Mouse (Mus musculus) embryonic stem cell, embryonic (primary cell): ENCODE measurements around the gene Tk1.

Experiments
- CTCF ChIA-PET, 4 experiments: fragments of 300-600 bp in 2 of 4; fragments of 350-600 bp in 2 of 4; sonication (Branson Sonifier 250); formaldehyde crosslinking; loops; one replicate each; lab custom pipeline; 2022; ENCODE audit warnings: inconsistent platforms in 2 of 4; lab: Charles Lee
- POLR2A ChIA-PET, 4 experiments: fragments of 300-600 bp in 2 of 4; fragments of 350-600 bp in 2 of 4; sonication (Branson Sonifier 250); formaldehyde crosslinking; loops; one replicate each; lab custom pipeline; 2022; ENCODE audit warnings: antibody characterized with exemption in 4 of 4, inconsistent platforms in 1 of 4; lab: Charles Lee

Tk1 gene

DNA sequence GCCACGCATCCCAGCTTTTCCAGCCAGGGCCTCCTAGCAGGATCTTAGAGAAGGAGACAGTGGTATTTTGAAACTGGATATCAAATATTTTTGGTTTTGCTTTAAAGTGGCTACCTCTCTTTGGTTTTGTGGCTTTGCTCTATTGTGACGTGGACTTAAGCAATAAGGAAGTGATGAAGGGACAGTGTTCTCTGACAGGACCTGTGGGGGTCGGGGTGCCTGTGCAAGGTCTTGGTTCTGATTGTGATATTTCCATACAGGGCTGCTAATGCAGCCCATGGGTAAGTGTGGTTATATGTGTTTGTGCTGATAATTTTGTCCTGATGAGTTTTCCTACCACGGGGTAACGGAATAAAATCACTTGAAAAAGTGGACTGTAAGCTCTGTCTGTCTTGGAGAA lies 29.5 kb upstream of the Tk1 start:
- ChIA-PET POLR2A (interaction anchor here in 3 of 4 experiments (1.1 to 6.3 kb wide), 9 partner anchors 11 to 186 kb away, joined by 3 to 59 read pairs (median 4); no protein-coding TSS in a partner anchor), CTCF (interaction anchor here in 1 of 4 experiments (1.4 kb wide), 1 partner anchor 23 kb away, joined by 3 read pairs; no protein-coding TSS in a partner anchor)

DNA sequence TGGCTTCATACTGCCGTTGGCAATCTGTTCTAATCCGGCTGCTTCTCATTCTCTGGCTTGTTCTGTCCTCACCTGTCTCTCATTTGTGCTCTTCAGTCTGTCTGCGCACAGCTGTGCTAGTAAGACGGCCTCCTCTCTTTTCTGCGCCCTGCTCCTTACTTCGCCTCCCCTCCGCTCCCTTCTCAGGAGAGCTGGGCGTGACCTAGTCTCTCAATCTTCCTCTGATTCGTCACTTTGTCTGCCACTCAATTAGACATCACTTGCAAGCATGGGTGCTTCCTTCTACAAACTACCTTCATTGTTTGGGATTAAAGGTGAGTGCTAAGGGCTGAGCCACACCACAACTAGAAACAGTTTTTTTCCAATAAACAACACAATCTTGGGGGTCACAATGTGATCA lies 28.3 kb upstream of the Tk1 start:
- CTCF ChIA-PET = interaction anchor here in 1 of 4 experiments (0.6 to 0.9 kb wide), 2 partner anchors 22 to 391 kb away, joined by 3 to 4 read pairs; no protein-coding TSS in a partner anchor

DNA sequence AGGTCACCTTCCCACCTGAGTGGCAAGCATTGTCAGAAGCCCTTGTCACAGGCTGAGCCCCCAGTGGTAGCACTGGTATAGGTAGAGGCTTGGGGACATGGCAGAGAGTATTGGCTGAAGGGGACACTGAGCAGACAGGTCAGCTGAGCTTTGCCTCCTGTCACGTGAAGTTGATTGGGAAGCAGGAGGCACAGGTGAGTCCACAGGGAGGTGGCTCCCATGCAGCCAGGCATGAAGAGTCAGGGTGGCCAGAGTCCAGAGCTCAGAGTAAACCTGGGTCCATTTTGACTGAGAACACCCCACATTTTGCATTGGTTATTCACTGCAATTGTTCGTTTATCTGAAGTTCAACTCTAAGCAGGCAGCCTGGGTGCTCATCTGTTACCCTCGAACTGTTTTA lies 27.0 kb upstream of the Tk1 start:
- CTCF ChIA-PET = interaction anchor here in 1 of 4 experiments (0.7 kb wide), 1 partner anchor 14 kb away, joined by 3 read pairs; no protein-coding TSS in a partner anchor
- POLR2A ChIA-PET = interaction anchor here in 2 of 4 experiments (0.8 to 6.3 kb wide), 5 partner anchors 14 to 248 kb away, joined by 3 to 59 read pairs (median 3); partner anchors contain the start of gene Socs3 (in 1 of the 2)

More for the DNA sequence above, 28.3 kb upstream of the Tk1 start:
- POLR2A ChIA-PET = interaction anchor here in 2 of 4 experiments (0.8 to 6.3 kb wide), 10 partner anchors 9 to 246 kb away, joined by 3 to 59 read pairs (median 4); partner anchors contain the start of genes Gm20708 (in 1 of the 2), Socs3 (in 1 of the 2) and Syngr2 (in 1 of the 2)

DNA sequence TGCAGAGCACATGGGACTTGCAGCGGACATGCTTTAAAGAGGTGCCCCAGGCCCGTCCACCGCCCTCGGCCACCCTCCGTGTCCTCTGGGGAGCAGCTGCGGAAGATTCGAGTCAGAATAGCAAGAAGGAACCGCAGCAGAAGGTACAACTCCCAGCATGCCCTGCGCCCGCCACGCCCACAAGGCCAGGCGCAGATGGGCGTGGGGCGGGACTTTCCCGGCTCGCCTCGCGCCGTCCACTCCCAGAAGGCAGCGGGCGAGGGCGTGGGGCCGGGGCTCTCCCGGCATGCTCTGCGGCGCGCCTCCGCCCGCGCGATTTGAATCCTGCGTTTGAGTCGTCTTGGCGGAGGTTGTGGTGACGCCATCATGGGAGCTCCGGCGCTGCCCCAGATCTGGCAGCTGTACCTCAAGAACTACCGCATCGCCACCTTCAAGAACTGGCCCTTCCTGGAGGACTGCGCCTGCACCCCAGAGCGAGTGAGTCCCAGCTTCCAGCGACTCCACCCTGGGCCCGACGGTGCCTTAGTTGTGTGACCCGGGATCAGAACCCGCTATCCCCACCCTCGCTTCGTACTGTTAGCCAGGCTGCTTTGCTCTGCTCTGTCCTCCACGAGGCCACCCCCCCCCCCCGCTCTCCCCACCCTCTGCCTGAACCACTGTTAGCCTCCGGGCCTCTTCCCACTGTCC lies 23.2 kb upstream of the Tk1 start, which contains the start of gene Birc5:
Gene Birc5, plus strand, starts transcription at position 267 of the 687 bp plus-strand sequence.
- CTCF ChIA-PET = interaction anchor here (0.5 to 3.6 kb wide), 14 partner anchors 14 to 501 kb away, joined by 3 to 20 read pairs (median 4); partner anchors contain the start of genes Afmid (in 1 of the 4) and Tk1 (in 1 of the 4)
- POLR2A ChIA-PET = interaction anchor here (0.6 to 4.5 kb wide), 57 partner anchors 9 to 1682 kb away, joined by 3 to 46 read pairs (median 4); partner anchors contain the start of genes Tmem235 (in 3 of the 4), Afmid (in 2 of the 4), Socs3 (in 2 of the 4) and Tnrc6c (in 2 of the 4)

DNA sequence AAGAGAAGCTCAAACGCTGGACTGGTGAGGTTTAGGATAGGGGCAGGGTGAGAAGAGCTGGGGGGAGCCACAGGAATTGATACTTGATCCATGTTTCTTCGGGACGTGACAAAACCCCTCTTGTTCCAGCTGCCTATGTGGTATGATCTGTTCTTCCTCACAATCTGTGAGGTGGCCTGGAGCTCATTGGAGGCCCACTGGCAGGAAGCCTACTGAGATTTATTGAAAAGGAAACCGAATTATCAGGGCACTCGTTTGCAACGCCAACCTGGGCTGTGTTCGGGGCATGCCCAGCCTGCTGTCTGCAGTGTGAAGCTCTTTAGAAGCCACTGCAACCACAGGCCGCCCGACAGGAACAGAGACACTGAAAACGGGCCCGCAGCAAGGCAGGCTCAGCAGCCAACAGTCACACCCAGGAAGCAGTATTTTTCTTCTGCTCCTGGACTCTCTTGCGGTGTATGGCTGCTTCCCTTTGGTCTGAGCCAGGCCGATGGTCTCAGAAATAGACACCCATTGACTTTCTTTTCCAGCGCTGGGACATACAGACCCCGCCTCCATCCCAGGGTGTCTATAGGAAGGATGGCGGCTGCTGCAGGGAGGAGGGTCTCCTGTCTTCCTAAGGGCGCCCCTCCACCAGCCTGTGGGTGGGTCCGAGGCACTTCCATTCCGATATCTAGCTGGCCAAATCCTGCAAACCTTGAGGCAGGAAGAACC lies 22.5 kb upstream of the Tk1 start:
- CTCF ChIA-PET = interaction anchor here (0.6 to 3.6 kb wide), 16 partner anchors 13 to 536 kb away, joined by 3 to 20 read pairs (median 4); partner anchors contain the start of genes Afmid (in 1 of the 4), Tha1 (in 1 of the 4) and Tk1 (in 1 of the 4)
- POLR2A ChIA-PET = interaction anchor here (0.5 to 4.5 kb wide), 60 partner anchors 8 to 769 kb away, joined by 3 to 46 read pairs (median 4); partner anchors contain the start of genes Afmid (in 3 of the 4), Tmem235 (in 3 of the 4), Socs3 (in 2 of the 4) and Tk1 (in 2 of the 4)

DNA sequence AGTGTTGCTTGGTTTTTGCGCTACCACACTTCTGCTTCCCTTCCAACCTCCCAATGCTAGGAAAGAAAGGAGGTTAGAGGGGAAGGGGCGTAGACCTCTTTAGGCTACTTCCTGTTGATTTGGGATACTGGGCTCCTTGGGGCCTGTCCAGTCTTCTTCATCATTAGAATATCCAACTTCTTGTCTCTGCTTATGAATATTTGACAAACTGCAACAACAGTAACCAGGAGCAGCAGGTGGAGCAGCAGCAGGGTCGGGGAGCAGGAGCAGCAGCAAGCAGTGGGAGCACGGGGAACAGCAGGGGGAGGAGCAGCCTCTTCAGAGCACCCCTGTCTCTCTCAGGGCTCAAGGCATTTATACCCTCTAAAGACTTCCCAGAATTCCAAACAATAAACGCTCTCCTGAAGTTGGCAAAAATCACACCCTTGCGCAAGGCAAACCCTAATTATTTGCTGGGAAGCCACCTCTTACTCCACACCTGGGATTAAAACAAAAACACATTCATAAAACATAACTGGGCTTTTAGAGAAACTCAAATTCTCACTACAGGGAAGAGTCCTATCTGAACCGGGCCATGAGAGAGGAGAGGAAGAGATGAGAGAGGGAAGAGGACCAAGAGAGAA lies 21.8 kb upstream of the Tk1 start:
- POLR2A ChIA-PET = interaction anchor here (0.5 to 4.5 kb wide), 33 partner anchors 9 to 1934 kb away, joined by 3 to 46 read pairs (median 4); partner anchors contain the start of genes Afmid (in 2 of the 4), Tk1 (in 2 of the 4), Tmem235 (in 2 of the 4) and Socs3 (in 1 of the 4)
- CTCF ChIA-PET = interaction anchor here (0.6 to 3.6 kb wide), 13 partner anchors 12 to 535 kb away, joined by 3 to 18 read pairs (median 4); partner anchors contain the start of genes Afmid (in 1 of the 4), Tha1 (in 1 of the 4) and Tk1 (in 1 of the 4)

DNA sequence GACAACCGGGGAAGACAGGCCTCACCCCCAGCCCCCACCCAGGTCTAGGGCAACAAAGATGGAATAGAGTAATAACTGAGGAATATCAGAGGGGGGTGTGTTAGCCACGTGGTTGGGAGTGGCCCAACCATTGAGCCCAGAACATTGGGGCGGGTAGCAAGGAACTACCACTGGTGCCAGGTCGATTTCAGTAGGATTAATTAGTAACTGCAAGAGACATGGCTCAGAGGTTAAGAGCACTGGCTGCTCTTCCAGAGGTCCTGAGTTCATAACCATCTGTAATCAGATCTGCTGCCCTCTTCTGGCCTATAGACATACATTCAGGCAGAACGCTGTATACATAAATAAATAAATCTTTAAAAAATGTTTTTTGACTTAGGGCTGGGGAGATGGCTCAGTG lies 20.7 kb upstream of the Tk1 start:
- CTCF ChIA-PET = interaction anchor here in 1 of 4 experiments (1.9 kb wide), 1 partner anchor 14 kb away, joined by 6 read pairs; no protein-coding TSS in a partner anchor

DNA sequence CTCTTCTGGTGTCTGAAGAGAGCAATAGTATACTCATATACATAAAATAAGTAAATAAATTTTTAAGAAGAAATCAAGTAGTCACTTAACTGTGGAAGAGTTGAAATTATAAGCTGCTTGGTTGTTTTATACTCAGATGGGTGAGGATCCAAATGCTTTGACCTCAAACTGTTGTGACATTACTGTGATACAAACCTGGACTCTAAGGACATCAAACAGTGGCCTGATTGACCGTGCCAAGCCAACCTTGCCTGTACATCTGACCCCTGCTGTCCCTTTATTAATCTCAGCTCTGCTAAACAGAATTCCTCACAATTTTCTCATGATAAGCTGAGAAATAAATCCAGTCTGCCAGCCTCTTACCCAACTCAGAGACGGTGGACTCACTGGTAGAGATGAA lies 19.8 kb upstream of the Tk1 start:
- CTCF ChIA-PET = interaction anchor here in 2 of 4 experiments (0.8 to 1.2 kb wide), 2 partner anchors 13 to 25 kb away, joined by 3 read pairs; no protein-coding TSS in a partner anchor
- POLR2A ChIA-PET = interaction anchor here in 1 of 4 experiments (0.8 to 1.3 kb wide), 3 partner anchors 11 to 55 kb away, joined by 3 read pairs; no protein-coding TSS in a partner anchor

More for the DNA sequence above, 20.7 kb upstream of the Tk1 start:
- POLR2A ChIA-PET = no interaction called here

DNA sequence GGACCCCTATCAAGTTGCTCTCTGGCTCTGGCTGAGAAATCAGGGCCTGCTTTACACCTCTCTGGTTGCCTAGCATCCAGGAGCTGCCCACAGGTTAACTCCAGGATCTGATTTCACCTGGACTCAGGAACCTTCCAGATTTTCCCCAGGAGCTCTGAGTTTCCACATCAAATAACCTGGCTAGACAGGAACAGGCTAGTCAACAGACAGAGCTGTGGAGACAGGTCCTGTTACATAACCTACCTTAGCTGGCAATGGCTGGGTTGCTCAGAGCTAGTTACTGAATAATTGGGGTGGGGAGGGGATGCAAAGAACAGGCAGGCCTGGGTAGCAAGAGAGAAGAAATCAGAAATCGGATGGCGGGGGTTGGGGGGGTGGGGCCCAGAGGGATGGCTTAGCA lies 19.1 kb upstream of the Tk1 start:
- ChIA-PET CTCF (interaction anchor here in 2 of 4 experiments (0.6 to 1.2 kb wide), 3 partner anchors 13 to 130 kb away, joined by 3 to 5 read pairs (median 3); no protein-coding TSS in a partner anchor), POLR2A (interaction anchor here in 1 of 4 experiments (0.8 to 1.4 kb wide), 3 partner anchors 10 to 31 kb away, joined by 3 read pairs; partner anchors contain the start of genes Afmid and Tk1)

DNA sequence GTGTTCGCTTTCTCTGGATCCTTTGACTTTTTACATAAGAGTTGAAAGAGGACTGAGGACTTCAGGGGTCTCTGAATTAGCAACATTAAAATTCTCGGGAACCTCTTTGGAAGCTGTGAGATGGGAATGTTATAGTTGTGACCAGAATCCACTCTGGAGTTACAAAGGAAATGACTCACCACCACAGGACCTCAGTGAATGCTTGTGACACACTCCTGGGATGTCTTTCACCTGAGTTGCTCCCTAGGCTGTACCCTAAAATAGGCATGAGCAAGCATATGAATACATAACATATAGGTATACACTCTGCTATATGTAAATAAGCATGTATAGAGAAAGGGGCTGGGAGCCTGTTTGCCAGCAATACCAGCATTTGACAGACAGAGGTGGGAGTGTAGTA lies 17.5 kb upstream of the Tk1 start:
- POLR2A ChIA-PET = no interaction called here
- CTCF ChIA-PET = no interaction called here

DNA sequence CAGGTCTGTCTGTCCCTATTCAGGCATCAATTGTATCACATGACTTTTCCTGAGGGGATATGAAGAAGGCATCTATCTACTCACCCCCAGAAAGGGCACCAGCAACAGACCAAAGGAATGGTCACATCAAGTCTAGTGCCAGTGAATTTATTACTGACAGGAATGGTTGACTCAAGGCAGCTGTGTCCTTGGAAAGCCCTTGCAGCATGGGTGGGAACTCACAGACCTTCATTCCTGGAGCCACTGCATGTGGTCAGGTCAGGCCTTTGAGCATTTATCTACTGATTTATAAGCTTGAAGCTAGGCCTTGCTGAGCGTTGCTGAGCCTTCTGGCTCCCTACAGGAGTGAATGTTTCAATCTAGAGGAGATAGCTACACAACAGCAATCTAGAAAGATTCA lies 15.0 kb upstream of the Tk1 start:
- ChIA-PET CTCF (interaction anchor here in 2 of 4 experiments (0.6 to 1.2 kb wide), 3 partner anchors 9 to 1125 kb away, joined by 3 to 4 read pairs (median 3); no protein-coding TSS in a partner anchor), POLR2A (interaction anchor here in 2 of 4 experiments (1.0 to 4.5 kb wide), 4 partner anchors 8 to 79 kb away, joined by 3 to 19 read pairs (median 4); partner anchors contain the start of gene Birc5 (in 1 of the 2))

DNA sequence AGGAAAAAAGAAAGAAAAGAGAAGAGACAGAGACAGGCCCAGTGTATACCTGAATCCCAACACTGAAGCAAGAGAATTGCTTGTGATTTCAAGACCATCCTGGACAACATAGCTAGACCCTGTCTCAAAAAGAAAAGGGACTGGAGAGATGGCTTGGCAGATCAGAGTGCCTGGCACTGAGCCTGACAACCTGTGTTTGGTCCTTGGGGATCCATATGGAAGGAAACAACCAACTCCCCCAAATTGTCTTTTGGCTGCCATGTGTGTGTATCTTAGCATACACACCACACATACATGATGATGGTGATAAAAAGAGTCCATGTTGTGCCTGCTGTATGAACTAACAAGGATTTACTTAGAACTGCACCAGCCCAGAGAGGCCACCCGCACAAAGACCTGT lies 13.1 kb upstream of the Tk1 start:
- CTCF ChIA-PET = interaction anchor here in 1 of 4 experiments (1.7 kb wide), 1 partner anchor 48 kb away, joined by 5 read pairs; no protein-coding TSS in a partner anchor
- POLR2A ChIA-PET = interaction anchor here in 2 of 4 experiments (0.7 to 4.5 kb wide), 7 partner anchors 10 to 131 kb away, joined by 3 to 19 read pairs (median 3); partner anchors contain the start of genes Afmid (in 1 of the 2), Birc5 (in 1 of the 2) and Socs3 (in 1 of the 2)

DNA sequence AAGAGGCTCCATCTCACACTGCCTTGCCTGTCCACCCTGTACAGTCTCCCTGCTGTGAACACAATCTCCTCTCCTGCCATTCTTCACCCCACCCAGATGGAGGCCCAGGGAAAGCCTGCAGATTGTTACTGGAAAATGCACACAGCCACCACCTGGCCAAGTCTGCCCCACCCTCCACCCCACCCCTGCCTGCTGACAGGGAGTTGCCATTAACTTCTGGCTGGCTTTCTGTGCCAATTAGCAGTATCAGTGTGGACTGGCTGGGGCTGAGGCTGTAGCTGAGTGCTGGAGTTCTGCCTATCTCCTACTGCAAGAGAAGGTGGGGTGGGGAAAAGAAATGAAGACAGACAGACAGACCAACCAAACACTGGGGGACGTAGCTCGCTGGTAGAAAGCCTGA lies 12.7 kb upstream of the Tk1 start:
- CTCF ChIA-PET = interaction anchor here in 1 of 4 experiments (1.7 kb wide), 1 partner anchor 48 kb away, joined by 5 read pairs; no protein-coding TSS in a partner anchor
- POLR2A ChIA-PET = interaction anchor here in 2 of 4 experiments (0.7 to 4.5 kb wide), 7 partner anchors 10 to 131 kb away, joined by 3 to 19 read pairs (median 3); partner anchors contain the start of genes Afmid (in 1 of the 2), Birc5 (in 1 of the 2) and Socs3 (in 1 of the 2)

DNA sequence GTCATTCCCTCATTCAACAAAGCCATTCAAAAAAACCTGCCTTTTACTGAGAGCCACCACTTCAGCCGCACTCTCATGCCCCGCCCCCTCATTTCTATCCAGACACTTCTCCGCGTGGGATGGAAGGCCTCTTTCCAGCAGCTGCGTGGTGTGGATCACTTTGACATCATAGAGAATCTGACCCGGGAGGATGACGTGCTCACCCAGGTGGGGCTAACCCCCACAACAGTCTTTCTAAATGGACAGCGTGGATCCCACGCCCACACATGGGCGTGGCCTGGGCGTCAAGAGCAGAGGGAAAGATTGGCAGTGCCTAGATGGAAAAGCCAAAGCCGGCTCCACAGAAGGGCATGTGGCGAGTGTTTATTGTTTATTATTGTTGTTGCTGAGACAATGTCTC lies 10.4 kb upstream of the Tk1 start:
- POLR2A ChIA-PET = interaction anchor here in 2 of 4 experiments (0.9 to 6.0 kb wide), 11 partner anchors 10 to 199 kb away, joined by 3 to 37 read pairs (median 5); partner anchors contain the start of genes Afmid (in 2 of the 2), Birc5 (in 2 of the 2) and Tk1 (in 2 of the 2)
- CTCF ChIA-PET = interaction anchor here in 1 of 4 experiments (1.0 to 1.9 kb wide), 2 partner anchors 12 to 446 kb away, joined by 3 to 5 read pairs; no protein-coding TSS in a partner anchor

DNA sequence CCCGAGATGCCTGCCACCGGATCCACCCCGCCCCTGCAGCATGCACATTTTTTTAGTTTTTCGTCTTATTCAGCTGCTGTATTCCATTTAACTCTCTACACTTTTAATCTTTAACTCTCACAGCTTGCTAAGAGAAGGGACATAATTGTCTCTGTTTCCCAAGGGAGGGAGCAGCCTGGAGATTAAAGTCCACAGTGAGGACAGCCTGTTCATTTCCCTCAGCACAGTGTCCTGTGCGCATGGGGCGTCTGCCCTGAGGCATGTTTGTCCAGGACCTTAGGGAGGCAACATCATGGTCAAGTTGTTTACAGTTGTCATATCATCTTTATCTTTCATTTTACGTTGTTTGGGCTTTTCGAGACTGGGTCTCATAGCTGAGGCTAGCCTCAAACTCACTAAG lies 8.2 kb upstream of the Tk1 start:
- POLR2A ChIA-PET = interaction anchor here in 2 of 4 experiments (0.6 to 6.0 kb wide), 11 partner anchors 8 to 514 kb away, joined by 3 to 37 read pairs (median 6); partner anchors contain the start of genes Afmid (in 2 of the 2), Birc5 (in 2 of the 2), Tk1 (in 2 of the 2) and Tmc6 (in 1 of the 2)
- CTCF ChIA-PET = interaction anchor here (0.5 to 1.9 kb wide), 12 partner anchors 12 to 768 kb away, joined by 3 to 7 read pairs (median 4); partner anchors contain the start of genes Birc5 (in 1 of the 4), Gm20708 (in 1 of the 4) and Syngr2 (in 1 of the 4)

DNA sequence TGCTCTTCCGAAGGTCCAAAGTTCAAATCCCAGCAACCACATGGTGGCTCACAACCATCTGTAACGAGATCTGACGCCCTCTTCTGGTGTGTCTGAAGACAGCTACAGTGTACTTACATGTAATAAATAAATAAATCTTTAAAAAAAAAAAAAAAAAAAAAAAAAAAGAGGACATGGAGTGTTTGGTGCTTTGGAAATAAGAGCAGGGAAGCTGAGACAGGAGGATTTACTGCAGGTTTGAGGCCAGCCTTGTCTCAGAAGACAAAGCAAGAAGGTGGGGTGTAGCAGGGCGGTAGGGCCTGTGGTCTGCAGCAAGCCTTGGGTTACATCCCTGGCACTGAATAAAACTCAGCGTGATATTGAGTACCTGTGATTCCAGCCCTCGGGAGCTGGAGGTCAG lies 7.6 kb upstream of the Tk1 start:
- ChIA-PET CTCF (interaction anchor here in 2 of 4 experiments (0.6 to 2.4 kb wide), 9 partner anchors 15 to 300 kb away, joined by 4 to 21 read pairs (median 6); partner anchors contain the start of gene Birc5 (in 1 of the 2)), POLR2A (interaction anchor here in 2 of 4 experiments (1.6 to 6.0 kb wide), 4 partner anchors 15 to 23 kb away, joined by 4 to 37 read pairs (median 16); partner anchors contain the start of gene Birc5 (in 2 of the 2))
